Mouse (Mus musculus) thymus, adult 2 months (tissue): ENCODE results near the gene Cox19.

Experiments
- CTCF ChIP-seq: fragments of 200-500 bp; IDR thresholded peaks from 2 replicates; pipeline ENCODE4 v1.5.1; 2012; ENCODE audit warnings: mild to moderate bottlenecking, control low read depth, low read length, moderate library complexity, borderline replicate concordance; ENCODE audit not compliant: control insufficient read depth, poor library complexity, insufficient read depth; ENCODE audit errors: extremely low read depth
- POLR2A ChIP-seq: fragments of 200-500 bp; IDR thresholded peaks from 2 replicates; pipeline ENCODE4 v1.6.1; 2012; ENCODE audit warnings: mild to moderate bottlenecking, low read length, control low read depth, moderate library complexity; ENCODE audit not compliant: control insufficient read depth, poor library complexity, insufficient read depth; ENCODE audit errors: extremely low read depth

DNA sequence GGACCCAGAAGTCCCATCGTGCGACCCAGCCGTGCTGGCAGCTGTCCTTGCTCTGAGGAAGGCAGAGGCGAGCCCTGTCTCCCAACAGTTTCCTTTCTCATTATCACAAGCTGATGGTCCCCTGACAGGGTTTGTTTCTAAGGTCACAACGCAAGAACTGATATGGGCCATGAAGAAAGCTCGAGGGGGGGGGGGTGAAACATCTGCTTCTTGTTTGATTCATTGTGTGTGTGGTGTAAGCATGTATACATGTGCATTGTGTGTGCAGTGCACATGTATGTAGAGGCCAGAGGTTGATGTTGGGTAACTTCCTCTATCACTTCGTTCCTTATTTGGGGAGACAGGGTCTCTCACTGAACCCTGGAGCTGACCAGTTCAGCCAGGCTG is 23.6 kb downstream of the Cox19 start:
- no peak for TF ChIP-seq CTCF
- no peak for TF ChIP-seq POLR2A
